Mouse (Mus musculus): ENCODE data around the gene Oas1f. TPM values are rescaled to one million over a fixed set of nuclear protein-coding genes. Genes with fewer than 3 reads are reported as not detected.
"Not testable (repeated sequence)": the region's sequence is repeated elsewhere in the genome, so short reads cannot be mapped to it uniquely, and the experiment has no call there.

Gene Oas1f
- not detected in 2 replicates for polyA plus RNA-seq (2015; fragmentation: Nextera tagmentation; extraction: Ambion mirVana)

- H3K9ac ChIP-seq (ENCODE audit: low read depth, low read length), result no peak within 1 kb of the TSS
- H3K9me3 ChIP-seq (replicated peaks; ENCODE audit: control insufficient read depth, low read length), result no peaks in the 10 kb centered on the region
- WGBS (ENCODE audit: insufficient replicate concordance), result 44% methylated on average over 4 of the region's 4 CpGs
- H3K27me3 ChIP-seq (ENCODE audit: control insufficient read depth, insufficient read depth, low read depth, low read length), result no peaks in the 10 kb centered on the region
- ATAC-seq (ENCODE audit: low read depth), result no peak
- H3K27ac ChIP-seq (ENCODE audit: low read length), result no peak within 1 kb of the TSS
- no peaks in the 10 kb centered on the region for H3K36me3 ChIP-seq (ENCODE audit: control insufficient read depth, insufficient read depth)
- H3K4me3 ChIP-seq (ENCODE audit: low read depth, low read length), result no peak within 1 kb of the TSS
- no peak within 1 kb of the TSS for H3K4me2 ChIP-seq (ENCODE audit: low read depth, low read length)
- H3K4me1 ChIP-seq (ENCODE audit: control insufficient read depth, low read depth, low read length), result no peaks in the 10 kb centered on the region
Measured at GRCm38 (mm10) chr5:120847067-120847466, at the start of gene Oas1f. Gene Oas1f, plus strand, starts transcription at chr5:120847367.

- H3K27me3 ChIP-seq (ENCODE audit: control insufficient read depth, insufficient read depth, low read depth, low read length); H3K9me3 ChIP-seq (replicated peaks; ENCODE audit: control insufficient read depth, low read length); H3K4me3 ChIP-seq (ENCODE audit: low read depth, low read length); H3K9ac ChIP-seq (ENCODE audit: low read depth, low read length); H3K36me3 ChIP-seq (ENCODE audit: control insufficient read depth, insufficient read depth); H3K4me2 ChIP-seq (ENCODE audit: low read depth, low read length); H3K27ac ChIP-seq (ENCODE audit: low read length); ATAC-seq (ENCODE audit: low read depth); H3K4me1 ChIP-seq (ENCODE audit: control insufficient read depth, low read depth, low read length): not testable (repeated sequence)
- 54% methylated on average over 5 of the region's 5 CpGs for WGBS (ENCODE audit: insufficient replicate concordance)
Measured at GRCm38 (mm10) chr5:120798147-120798546, 49.0 kb upstream of the Oas1f start.

- not testable (repeated sequence) for ATAC-seq (ENCODE audit: low read depth); H3K27ac ChIP-seq (ENCODE audit: low read length); H3K4me1 ChIP-seq (ENCODE audit: control insufficient read depth, low read depth, low read length); H3K27me3 ChIP-seq (ENCODE audit: control insufficient read depth, insufficient read depth, low read depth, low read length); H3K4me3 ChIP-seq (ENCODE audit: low read depth, low read length); H3K9me3 ChIP-seq (replicated peaks; ENCODE audit: control insufficient read depth, low read length); H3K4me2 ChIP-seq (ENCODE audit: low read depth, low read length); H3K36me3 ChIP-seq (ENCODE audit: control insufficient read depth, insufficient read depth); H3K9ac ChIP-seq (ENCODE audit: low read depth, low read length)
- 52% methylated on average over 2 of the region's 2 CpGs for WGBS (ENCODE audit: insufficient replicate concordance)
Measured at GRCm38 (mm10) chr5:120798943-120799342, 48.2 kb upstream of the Oas1f start.

- Histone ChIP-seq H3K36me3 (ENCODE audit: control insufficient read depth, insufficient read depth) (no peaks in the 10 kb centered on the region), H3K27me3 (ENCODE audit: control insufficient read depth, insufficient read depth, low read depth, low read length) (no peaks in the 10 kb centered on the region), H3K9me3 (replicated peaks; ENCODE audit: control insufficient read depth, low read length) (no peaks in the 10 kb centered on the region), H3K4me1 (ENCODE audit: control insufficient read depth, low read depth, low read length) (no peaks in the 10 kb centered on the region), H3K4me3 (ENCODE audit: low read depth, low read length) (no peak overlapping the region), H3K27ac (ENCODE audit: low read length) (no peak overlapping the region), H3K4me2 (ENCODE audit: low read depth, low read length) (no peak overlapping the region), H3K9ac (ENCODE audit: low read depth, low read length) (no peak overlapping the region)
- WGBS (ENCODE audit: insufficient replicate concordance), result 36% methylated on average over 2 of the region's 2 CpGs
- ATAC-seq (ENCODE audit: low read depth), result no peak
Measured at GRCm38 (mm10) chr5:120803596-120803995, 43.6 kb upstream of the Oas1f start.

GRCm38 (mm10) chr5:120806458-120806857 is 40.7 kb upstream of the Oas1f start:
- ATAC-seq (ENCODE audit: low read depth), result no peak
- 75% methylated on average over 1 of the region's 1 CpGs for WGBS (ENCODE audit: insufficient replicate concordance)
- H3K9me3 ChIP-seq (replicated peaks; ENCODE audit: control insufficient read depth, low read length), result no peaks in the 10 kb centered on the region
- no peak overlapping the region for H3K27ac ChIP-seq (ENCODE audit: low read length)
- no peak overlapping the region for H3K9ac ChIP-seq (ENCODE audit: low read depth, low read length)
- no peak overlapping the region for H3K4me2 ChIP-seq (ENCODE audit: low read depth, low read length)
- no peaks in the 10 kb centered on the region for H3K27me3 ChIP-seq (ENCODE audit: control insufficient read depth, insufficient read depth, low read depth, low read length)
- no peaks in the 10 kb centered on the region for H3K4me1 ChIP-seq (ENCODE audit: control insufficient read depth, low read depth, low read length)
- no peak overlapping the region for H3K4me3 ChIP-seq (ENCODE audit: low read depth, low read length)
- no peaks in the 10 kb centered on the region for H3K36me3 ChIP-seq (ENCODE audit: control insufficient read depth, insufficient read depth)

GRCm38 (mm10) chr5:120809171-120809570 is 38.0 kb upstream of the Oas1f start:
- H3K36me3 ChIP-seq (ENCODE audit: control insufficient read depth, insufficient read depth), result no peaks in the 10 kb centered on the region
- H3K9ac ChIP-seq (ENCODE audit: low read depth, low read length), result no peak overlapping the region
- no peaks in the 10 kb centered on the region for H3K27me3 ChIP-seq (ENCODE audit: control insufficient read depth, insufficient read depth, low read depth, low read length)
- H3K4me2 ChIP-seq (ENCODE audit: low read depth, low read length), result no peak overlapping the region
- no peak overlapping the region for H3K27ac ChIP-seq (ENCODE audit: low read length)
- H3K4me3 ChIP-seq (ENCODE audit: low read depth, low read length), result no peak overlapping the region
- ATAC-seq (ENCODE audit: low read depth), result no peak
- no peaks in the 10 kb centered on the region for H3K9me3 ChIP-seq (replicated peaks; ENCODE audit: control insufficient read depth, low read length)
- H3K4me1 ChIP-seq (ENCODE audit: control insufficient read depth, low read depth, low read length), result peaks cover 7% of the 10 kb centered on the region
- 19% methylated on average over 6 of the region's 6 CpGs for WGBS (ENCODE audit: insufficient replicate concordance)

- Histone ChIP-seq H3K36me3 (ENCODE audit: control insufficient read depth, insufficient read depth) (no peaks in the 10 kb centered on the region), H3K9me3 (replicated peaks; ENCODE audit: control insufficient read depth, low read length) (no peaks in the 10 kb centered on the region), H3K27me3 (ENCODE audit: control insufficient read depth, insufficient read depth, low read depth, low read length) (no peaks in the 10 kb centered on the region), H3K27ac (ENCODE audit: low read length) (no peak within 1 kb of the TSS), H3K4me2 (ENCODE audit: low read depth, low read length) (peak within 1 kb of the TSS; percentile 73), H3K4me1 (ENCODE audit: control insufficient read depth, low read depth, low read length) (peaks cover 7% of the 10 kb centered on the region), H3K4me3 (ENCODE audit: low read depth, low read length) (peak within 1 kb of the TSS; percentile 78), H3K9ac (ENCODE audit: low read depth, low read length) (peak within 1 kb of the TSS; percentile 74)
- WGBS (ENCODE audit: insufficient replicate concordance), result 4% methylated on average over 18 of the region's 18 CpGs
- peak; percentile 85 for ATAC-seq (ENCODE audit: low read depth)
Measured at GRCm38 (mm10) chr5:120811951-120812819, 35.0 kb upstream of the Oas1f start, which contains the start of gene Oas1c. Gene Oas1c, minus strand, starts transcription at chr5:120812514.

- H3K4me1 ChIP-seq (ENCODE audit: control insufficient read depth, low read depth, low read length), result peaks cover 7% of the 10 kb centered on the region
- peak overlapping the region; percentile 78 for H3K4me3 ChIP-seq (ENCODE audit: low read depth, low read length)
- no peaks in the 10 kb centered on the region for H3K36me3 ChIP-seq (ENCODE audit: control insufficient read depth, insufficient read depth)
- no peaks in the 10 kb centered on the region for H3K9me3 ChIP-seq (replicated peaks; ENCODE audit: control insufficient read depth, low read length)
- WGBS (ENCODE audit: insufficient replicate concordance), result 51% methylated on average over 6 of the region's 6 CpGs
- ATAC-seq (ENCODE audit: low read depth), result no peak
- H3K4me2 ChIP-seq (ENCODE audit: low read depth, low read length), result peak overlapping the region; percentile 73
- no peak overlapping the region for H3K27ac ChIP-seq (ENCODE audit: low read length)
- H3K27me3 ChIP-seq (ENCODE audit: control insufficient read depth, insufficient read depth, low read depth, low read length), result no peaks in the 10 kb centered on the region
- H3K9ac ChIP-seq (ENCODE audit: low read depth, low read length), result peak overlapping the region; percentile 74
Measured at GRCm38 (mm10) chr5:120813023-120813422, 34.1 kb upstream of the Oas1f start.

GRCm38 (mm10) chr5:120815949-120816348 is 31.2 kb upstream of the Oas1f start:
- Histone ChIP-seq H3K36me3 (ENCODE audit: control insufficient read depth, insufficient read depth) (no peaks in the 10 kb centered on the region), H3K4me3 (ENCODE audit: low read depth, low read length) (no peak overlapping the region), H3K4me1 (ENCODE audit: control insufficient read depth, low read depth, low read length) (peaks cover 7% of the 10 kb centered on the region), H3K9me3 (replicated peaks; ENCODE audit: control insufficient read depth, low read length) (no peaks in the 10 kb centered on the region), H3K4me2 (ENCODE audit: low read depth, low read length) (no peak overlapping the region), H3K27me3 (ENCODE audit: control insufficient read depth, insufficient read depth, low read depth, low read length) (no peaks in the 10 kb centered on the region), H3K27ac (ENCODE audit: low read length) (no peak overlapping the region), H3K9ac (ENCODE audit: low read depth, low read length) (no peak overlapping the region)
- 69% methylated on average over 3 of the region's 3 CpGs for WGBS (ENCODE audit: insufficient replicate concordance)
- no peak for ATAC-seq (ENCODE audit: low read depth)
